Mouse (Mus musculus) limb, embryonic 10.5 days (tissue): ENCODE results near the gene Plce1. TPM values are rescaled to one million over a fixed set of nuclear protein-coding genes. Genes with fewer than 3 reads are reported as not detected.
A peak's percentile ranks its signal among the peaks of the same experiment; 100 is the strongest.

Experiments used
- DNase-seq: peaks from one replicate; pipeline ENCODE4 v3.0.0-alpha.2; 2017; ENCODE audit warnings: low spot score
- H3K27ac ChIP-seq: fragments of 300-500 bp; sonication (generic); 2 replicates; pipeline ENCODE4 v1.5.1; 2016; ENCODE audit warnings: mild to moderate bottlenecking
- H3K27me3 ChIP-seq: fragments of 300-500 bp; sonication (generic); 2 replicates; pipeline ENCODE4 v1.6.1; 2016; ENCODE audit warnings: low read depth, mild to moderate bottlenecking; ENCODE audit not compliant: poor library complexity, severe bottlenecking
- H3K36me3 ChIP-seq: fragments of 300-500 bp; sonication (generic); 2 replicates; pipeline ENCODE4 v1.6.1; 2016; ENCODE audit warnings: mild to moderate bottlenecking, moderate library complexity
- H3K4me1 ChIP-seq: fragments of 300-500 bp; sonication (generic); 2 replicates; pipeline ENCODE4 v1.6.1; 2016
- H3K4me3 ChIP-seq: fragments of 300-500 bp; sonication (generic); 2 replicates; pipeline ENCODE4 v1.5.1; 2016; ENCODE audit warnings: mild to moderate bottlenecking, moderate library complexity
- H3K9me3 ChIP-seq: fragments of 300-500 bp; sonication (generic); replicated peaks from 2 replicates; pipeline ENCODE4 v1.6.1; 2016; ENCODE audit warnings: mild to moderate bottlenecking
- WGBS: fragments of 180-500 bp; shearing (Covaris S2); methylation state at CpG from one replicate; pipeline ENCODE4 v1.1.7; 2016; 5-methylcytosine and 5-hydroxymethylcytosine counted together
- polyA plus RNA-seq: library from polyadenylated mRNA; unstranded; fragments of >200 nt; fragmentation: Nextera tagmentation; extraction: Ambion mirVana; gene quantifications from 2 replicates; pipeline ENCODE4 v1.2.1, GENCODE M21; 2016

Plce1 gene
- polyA plus RNA-seq, 1 experiment from 2014 or later = 2.6 TPM

- Histone ChIP-seq H3K4me1 (peaks cover 47% of the 10 kb centered on the region), H3K4me3 (no peak overlapping the region), H3K27me3 (peaks cover 39% of the 10 kb centered on the region), H3K36me3 (no peaks in the 10 kb centered on the region), H3K9me3 (no peaks in the 10 kb centered on the region), H3K27ac (peak overlapping the region; percentile 31; the same call in 1 of the 2 replicates)
- peak; percentile 38 for DNase-seq
- 44% methylated on average over 7 of the region's 7 CpGs for WGBS
Measured at GRCm38 (mm10) chr19:38478948-38479347, 2.0 kb upstream of the Plce1 start.

GRCm38 (mm10) chr19:38479473-38479872 lies 1.4 kb upstream of the Plce1 start:
- no peak overlapping the region for H3K27ac ChIP-seq
- no peaks in the 10 kb centered on the region for H3K9me3 ChIP-seq
- H3K4me3 ChIP-seq = no peak overlapping the region
- DNase-seq = no peak
- peaks cover 39% of the 10 kb centered on the region for H3K27me3 ChIP-seq
- peaks cover 47% of the 10 kb centered on the region for H3K4me1 ChIP-seq
- no peaks in the 10 kb centered on the region for H3K36me3 ChIP-seq
- 83% methylated on average over 5 of the region's 5 CpGs for WGBS

- Histone ChIP-seq H3K4me1 (peaks cover 47% of the 10 kb centered on the region), H3K27me3 (peaks cover 39% of the 10 kb centered on the region), H3K9me3 (no peaks in the 10 kb centered on the region), H3K4me3 (peak overlapping the region; percentile 77), H3K27ac (peak overlapping the region; percentile 89; the same call in 1 of the 2 replicates), H3K36me3 (no peaks in the 10 kb centered on the region)
- WGBS = 8% methylated on average over 12 of the region's 12 CpGs
- DNase-seq = no peak
Measured at GRCm38 (mm10) chr19:38480156-38480720, 671 bp upstream of the Plce1 start.

GRCm38 (mm10) chr19:38481906-38482305 lies 997 bp downstream of the Plce1 start:
- H3K27me3 ChIP-seq = peaks cover 39% of the 10 kb centered on the region
- no peaks in the 10 kb centered on the region for H3K36me3 ChIP-seq
- no peaks in the 10 kb centered on the region for H3K9me3 ChIP-seq
- no peak overlapping the region; the same call in 1 of the 2 replicates for H3K27ac ChIP-seq
- 20% methylated on average over 8 of the region's 8 CpGs for WGBS
- H3K4me3 ChIP-seq = peak overlapping the region; percentile 77
- peaks cover 51% of the 10 kb centered on the region for H3K4me1 ChIP-seq
- no peak for DNase-seq

GRCm38 (mm10) chr19:38482406-38483181 lies 1.7 kb downstream of the Plce1 start:
- peak overlapping the region; percentile 77; the same call in 1 of the 2 replicates for H3K4me3 ChIP-seq
- peaks cover 46% of the 10 kb centered on the region for H3K4me1 ChIP-seq
- DNase-seq = no peak
- H3K27me3 ChIP-seq = peaks cover 39% of the 10 kb centered on the region
- H3K36me3 ChIP-seq = no peaks in the 10 kb centered on the region
- H3K9me3 ChIP-seq = no peaks in the 10 kb centered on the region
- H3K27ac ChIP-seq = no peak overlapping the region
- WGBS = 33% methylated on average over 19 of the region's 19 CpGs

- Histone ChIP-seq H3K27me3 (peaks cover 24% of the 10 kb centered on the region), H3K4me1 (peaks cover 22% of the 10 kb centered on the region)
- DNase-seq = no peak
Measured at GRCm38 (mm10) chr19:38485779-38486555, 5.1 kb downstream of the Plce1 start.

GRCm38 (mm10) chr19:38487501-38487900 lies 6.6 kb downstream of the Plce1 start:
- no peak for DNase-seq
- no peak overlapping the region for H3K4me3 ChIP-seq
- peaks cover 8% of the 10 kb centered on the region; the same call in 1 of the 2 replicates for H3K4me1 ChIP-seq
- H3K36me3 ChIP-seq = no peaks in the 10 kb centered on the region
- 65% methylated on average over 4 of the region's 4 CpGs for WGBS
- no peak overlapping the region for H3K27ac ChIP-seq
- H3K9me3 ChIP-seq = no peaks in the 10 kb centered on the region
- H3K27me3 ChIP-seq = peaks cover 15% of the 10 kb centered on the region

More at GRCm38 (mm10) chr19:38485779-38486555, 5.1 kb downstream of the Plce1 start:
- 25% methylated on average over 11 of the region's 11 CpGs for WGBS
- Histone ChIP-seq H3K36me3 (no peaks in the 10 kb centered on the region), H3K4me3 (no peak overlapping the region), H3K9me3 (no peaks in the 10 kb centered on the region), H3K27ac (no peak overlapping the region)

- Histone ChIP-seq H3K36me3 (no peaks in the 10 kb centered on the region), H3K4me3 (no peak overlapping the region), H3K27ac (no peak overlapping the region), H3K4me1 (peaks cover 5% of the 10 kb centered on the region; the same call in 1 of the 2 replicates), H3K9me3 (no peaks in the 10 kb centered on the region), H3K27me3 (peaks cover 7% of the 10 kb centered on the region)
- 76% methylated on average over 9 of the region's 9 CpGs for WGBS
- no peak for DNase-seq
Measured at GRCm38 (mm10) chr19:38488103-38488912, 7.4 kb downstream of the Plce1 start.

- Histone ChIP-seq H3K36me3 (no peaks in the 10 kb centered on the region), H3K27me3 (no peaks in the 10 kb centered on the region), H3K4me1 (no peaks in the 10 kb centered on the region), H3K27ac (no peak overlapping the region), H3K9me3 (no peaks in the 10 kb centered on the region), H3K4me3 (no peak overlapping the region)
- DNase-seq = no peak
- WGBS = 85% methylated on average over 5 of the region's 5 CpGs
Measured at GRCm38 (mm10) chr19:38498233-38498632, 17.3 kb downstream of the Plce1 start.

GRCm38 (mm10) chr19:38504597-38504996 lies 23.7 kb downstream of the Plce1 start:
- H3K4me3 ChIP-seq = no peak overlapping the region
- peaks cover 13% of the 10 kb centered on the region; the same call in 1 of the 2 replicates for H3K4me1 ChIP-seq
- H3K27ac ChIP-seq = no peak overlapping the region; the same call in 1 of the 2 replicates
- no peak for DNase-seq
- no peaks in the 10 kb centered on the region for H3K27me3 ChIP-seq
- H3K9me3 ChIP-seq = no peaks in the 10 kb centered on the region
- H3K36me3 ChIP-seq = no peaks in the 10 kb centered on the region
- WGBS = 42% methylated on average over 3 of the region's 3 CpGs

- WGBS = 88% methylated on average over 7 of the region's 7 CpGs
- H3K9me3 ChIP-seq = no peaks in the 10 kb centered on the region
- no peak overlapping the region for H3K4me3 ChIP-seq
- no peaks in the 10 kb centered on the region for H3K36me3 ChIP-seq
- H3K4me1 ChIP-seq = peaks cover 13% of the 10 kb centered on the region; the same call in 1 of the 2 replicates
- no peak for DNase-seq
- H3K27ac ChIP-seq = no peak overlapping the region
- no peaks in the 10 kb centered on the region for H3K27me3 ChIP-seq
Measured at GRCm38 (mm10) chr19:38506131-38506530, 25.2 kb downstream of the Plce1 start.
